Mouse (Mus musculus) ES-E14 (cell line): ENCODE measurements at regions not wholly inside any gene's neighbourhood (a gene's known extent, or its start where the extent isn't known, plus 50 kb on each side); places are given as distances from the start of the nearest gene placed in this dataset.

ENCODE experiments used
- CHD2 ChIP-seq: IDR thresholded peaks from 2 replicates; pipeline ENCODE4 v1.6.1; 2014; ENCODE audit warnings: mild to moderate bottlenecking, low read depth, low read length, inconsistent platforms
- HCFC1 ChIP-seq: IDR thresholded peaks from 2 replicates; pipeline ENCODE4 v1.6.1; 2012; ENCODE audit warnings: low read length, inconsistent platforms, borderline replicate concordance; ENCODE audit not compliant: insufficient read depth
- MAFK ChIP-seq: IDR thresholded peaks from 2 replicates; pipeline ENCODE4 v1.6.1; 2014; ENCODE audit warnings: mild to moderate bottlenecking, low read depth, low read length, inconsistent platforms; ENCODE audit not compliant: insufficient read depth
- ZC3H11A ChIP-seq: IDR thresholded peaks from 2 replicates; pipeline ENCODE4 v1.6.1; 2012; ENCODE audit warnings: low read depth, mild to moderate bottlenecking, inconsistent platforms, low read length, borderline replicate concordance
- ZNF384 ChIP-seq: IDR thresholded peaks from 2 replicates; pipeline ENCODE4 v1.6.1; 2012; ENCODE audit warnings: low read depth, low read length, inconsistent platforms

GRCm38 (mm10) chr1:121803338-121803737, 235.5 kb upstream of the Ddx18 start:
- TF ChIP-seq ZC3H11A (no peak), ZNF384 (no peak), CHD2 (no peak), MAFK (no peak), HCFC1 (no peak)
